Mouse (Mus musculus) lung, embryonic 16.5 days (tissue): ENCODE measurements at regions not wholly inside any gene's neighbourhood (a gene's known extent, or its start where the extent isn't known, plus 50 kb on each side); places are given as distances from the start of the nearest gene placed in this dataset.
A peak's percentile ranks its signal among the peaks of the same experiment; 100 is the strongest.

Source experiments
- ATAC-seq: fragments of 200-750 bp; cut with Nextera tagmentation; 2 replicates; pipeline ENCODE4 v1.8.0; 2017; ENCODE audit warnings: low read depth, mild to moderate bottlenecking, moderate library complexity
- H3K27ac ChIP-seq: fragments of 300-500 bp; sonication (generic); 2 replicates; pipeline ENCODE4 v1.5.1; 2014; ENCODE audit warnings: mild to moderate bottlenecking, control low read depth, low read length
- H3K27me3 ChIP-seq: fragments of 300-500 bp; sonication (generic); 2 replicates; pipeline ENCODE4 v1.6.1; 2014; ENCODE audit warnings: low read depth, low read length, mixed read lengths; ENCODE audit not compliant: control insufficient read depth, insufficient read depth
- H3K36me3 ChIP-seq: fragments of 300-500 bp; sonication (generic); 2 replicates; pipeline ENCODE4 v1.6.1; 2014; ENCODE audit warnings: low read length; ENCODE audit not compliant: control insufficient read depth, insufficient read depth
- H3K4me1 ChIP-seq: fragments of 300-500 bp; sonication (generic); replicated peaks from 2 replicates; pipeline ENCODE4 v1.6.1; 2014; ENCODE audit warnings: low read length, mixed read lengths; ENCODE audit not compliant: control insufficient read depth, insufficient read depth
- H3K4me2 ChIP-seq: fragments of 300-500 bp; sonication (generic); 2 replicates; pipeline ENCODE4 v1.6.1; 2014; ENCODE audit warnings: low read depth, low read length, control low read depth
- H3K4me3 ChIP-seq: fragments of 300-500 bp; sonication (generic); 2 replicates; pipeline ENCODE4 v1.5.1; 2014; ENCODE audit warnings: mild to moderate bottlenecking, low read length, control low read depth
- H3K9ac ChIP-seq: fragments of 300-500 bp; sonication (generic); 2 replicates; pipeline ENCODE4 v1.6.1; 2014; ENCODE audit warnings: low read length, control low read depth
- H3K9me3 ChIP-seq: fragments of 300-500 bp; sonication (generic); 2 replicates; pipeline ENCODE4 v1.6.1; 2016; ENCODE audit warnings: low read length; ENCODE audit not compliant: control insufficient read depth
- WGBS: fragments of 180-500 bp; shearing (Covaris S2); extraction: QIAGEN DNeasy Blood & Tissue Kit; methylation state at CpG from one replicate; pipeline ENCODE4 v1.1.7; 2014; 5-methylcytosine and 5-hydroxymethylcytosine counted together

- Histone ChIP-seq H3K4me1 (peaks cover 10% of the 10 kb centered on the region), H3K36me3 (no peaks in the 10 kb centered on the region), H3K9ac (no peak overlapping the region), H3K27ac (no peak overlapping the region), H3K9me3 (no peaks in the 10 kb centered on the region), H3K27me3 (no peaks in the 10 kb centered on the region), H3K4me2 (no peak overlapping the region), H3K4me3 (no peak overlapping the region)
- no peak for ATAC-seq
- 44% methylated on average over 11 of the region's 11 CpGs for WGBS
These were observed 142.2 kb downstream of the Irs2 start for GRCm38 (mm10) chr8:10865941-10866513.

GRCm38 (mm10) chr8:10865415-10865821 is 142.8 kb downstream of the Irs2 start:
- Histone ChIP-seq H3K9me3 (no peaks in the 10 kb centered on the region), H3K9ac (no peak overlapping the region), H3K36me3 (no peaks in the 10 kb centered on the region), H3K4me3 (no peak overlapping the region), H3K4me2 (no peak overlapping the region), H3K4me1 (peaks cover 10% of the 10 kb centered on the region), H3K27ac (no peak overlapping the region), H3K27me3 (no peaks in the 10 kb centered on the region)
- ATAC-seq: peak; percentile 66; the same call in 1 of the 2 replicates
- 15% methylated on average over 8 of the region's 8 CpGs for WGBS

- Histone ChIP-seq H3K27ac (no peak overlapping the region), H3K4me2 (no peak overlapping the region), H3K36me3 (no peaks in the 10 kb centered on the region), H3K9me3 (no peaks in the 10 kb centered on the region), H3K4me3 (no peak overlapping the region), H3K9ac (no peak overlapping the region), H3K27me3 (no peaks in the 10 kb centered on the region; the same call in 1 of the 2 replicates), H3K4me1 (peaks cover 10% of the 10 kb centered on the region)
- WGBS: 75% methylated on average over 13 of the region's 13 CpGs
- no peak for ATAC-seq
These were observed 145.8 kb downstream of the Irs2 start for GRCm38 (mm10) chr8:10862442-10862841.

GRCm38 (mm10) chr8:10860810-10861209 is 147.4 kb downstream of the Irs2 start:
- H3K4me3 ChIP-seq: no peak overlapping the region
- no peaks in the 10 kb centered on the region; the same call in none of the 2 replicates for H3K27me3 ChIP-seq
- no peak for ATAC-seq
- H3K9ac ChIP-seq: no peak overlapping the region
- no peaks in the 10 kb centered on the region for H3K36me3 ChIP-seq
- no peak overlapping the region for H3K4me2 ChIP-seq
- no peaks in the 10 kb centered on the region for H3K9me3 ChIP-seq
- WGBS: 70% methylated on average over 4 of the region's 4 CpGs
- no peak overlapping the region for H3K27ac ChIP-seq
- peaks cover 10% of the 10 kb centered on the region for H3K4me1 ChIP-seq

- ATAC-seq: no peak
- WGBS: 84% methylated on average over 3 of the region's 3 CpGs
- no peak overlapping the region for H3K4me3 ChIP-seq
- H3K4me2 ChIP-seq: no peak overlapping the region
- no peaks in the 10 kb centered on the region; the same call in none of the 2 replicates for H3K27me3 ChIP-seq
- no peaks in the 10 kb centered on the region for H3K9me3 ChIP-seq
- H3K27ac ChIP-seq: no peak overlapping the region
- no peak overlapping the region for H3K9ac ChIP-seq
- no peaks in the 10 kb centered on the region for H3K36me3 ChIP-seq
- H3K4me1 ChIP-seq: peaks cover 3% of the 10 kb centered on the region; the same call in 1 of the 2 replicates
These were observed 150.4 kb downstream of the Irs2 start for GRCm38 (mm10) chr8:10857874-10858273.

GRCm38 (mm10) chr8:10856996-10857720 is 151.1 kb downstream of the Irs2 start:
- Histone ChIP-seq H3K27ac (no peak overlapping the region), H3K36me3 (no peaks in the 10 kb centered on the region), H3K4me1 (peaks cover 3% of the 10 kb centered on the region; the same call in 1 of the 2 replicates), H3K4me2 (no peak overlapping the region), H3K9ac (no peak overlapping the region), H3K27me3 (no peaks in the 10 kb centered on the region; the same call in none of the 2 replicates), H3K4me3 (no peak overlapping the region), H3K9me3 (no peaks in the 10 kb centered on the region)
- 39% methylated on average over 15 of the region's 15 CpGs for WGBS
- ATAC-seq: peak; percentile 23; the same call in 1 of the 2 replicates

GRCm38 (mm10) chr8:10855696-10856095 is 152.6 kb downstream of the Irs2 start:
- ATAC-seq: no peak

GRCm38 (mm10) chr8:10855131-10855530 is 153.1 kb downstream of the Irs2 start:
- H3K4me3 ChIP-seq: no peak overlapping the region
- H3K9me3 ChIP-seq: no peaks in the 10 kb centered on the region
- H3K27ac ChIP-seq: no peak overlapping the region
- H3K4me1 ChIP-seq: peaks cover 3% of the 10 kb centered on the region; the same call in 1 of the 2 replicates
- no peaks in the 10 kb centered on the region; the same call in none of the 2 replicates for H3K27me3 ChIP-seq
- 82% methylated on average over 4 of the region's 4 CpGs for WGBS
- H3K36me3 ChIP-seq: no peaks in the 10 kb centered on the region
- H3K4me2 ChIP-seq: no peak overlapping the region
- no peak for ATAC-seq
- H3K9ac ChIP-seq: no peak overlapping the region

More at GRCm38 (mm10) chr8:10855696-10856095, 152.6 kb downstream of the Irs2 start:
- no peak overlapping the region for H3K9ac ChIP-seq
- no peak overlapping the region for H3K4me3 ChIP-seq
- H3K27me3 ChIP-seq: no peaks in the 10 kb centered on the region; the same call in none of the 2 replicates
- no peaks in the 10 kb centered on the region for H3K36me3 ChIP-seq
- H3K27ac ChIP-seq: no peak overlapping the region
- peaks cover 3% of the 10 kb centered on the region; the same call in 1 of the 2 replicates for H3K4me1 ChIP-seq
- H3K4me2 ChIP-seq: no peak overlapping the region
- WGBS: 75% methylated on average over 3 of the region's 3 CpGs
- no peaks in the 10 kb centered on the region for H3K9me3 ChIP-seq

- no peaks in the 10 kb centered on the region for H3K9me3 ChIP-seq
- peaks cover 3% of the 10 kb centered on the region; the same call in 1 of the 2 replicates for H3K4me1 ChIP-seq
- no peak overlapping the region for H3K4me2 ChIP-seq
- no peak overlapping the region for H3K4me3 ChIP-seq
- H3K36me3 ChIP-seq: no peaks in the 10 kb centered on the region
- no peak overlapping the region for H3K9ac ChIP-seq
- 45% methylated on average over 6 of the region's 6 CpGs for WGBS
- H3K27ac ChIP-seq: no peak overlapping the region
- no peak for ATAC-seq
- H3K27me3 ChIP-seq: no peaks in the 10 kb centered on the region; the same call in none of the 2 replicates
These were observed 153.7 kb downstream of the Irs2 start for GRCm38 (mm10) chr8:10854600-10854999.
